Mouse (Mus musculus): ENCODE measurements at regions not wholly inside any gene's neighbourhood (a gene's known extent, or its start where the extent isn't known, plus 50 kb on each side); places are given as distances from the start of the nearest gene placed in this dataset.

DNA sequence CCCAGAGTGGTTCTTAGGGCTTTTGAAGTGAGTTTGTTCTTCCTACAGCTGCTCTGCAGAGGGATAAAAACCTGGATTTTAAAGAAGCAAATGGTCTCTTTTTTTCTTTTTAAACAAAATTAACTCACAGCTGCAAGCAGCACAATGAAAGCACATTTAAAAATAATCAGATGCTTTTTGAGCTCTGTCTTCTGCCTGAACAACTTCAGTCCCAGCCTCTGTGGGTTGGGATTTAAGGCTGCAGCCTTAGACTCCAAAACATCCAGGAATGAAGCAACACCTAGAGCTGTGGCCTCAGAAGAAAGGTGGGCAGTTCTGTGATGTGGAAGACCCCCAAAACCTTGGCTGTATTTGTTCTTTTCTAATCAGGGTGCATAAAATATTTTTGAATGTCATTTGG lies 446.7 kb upstream of the Pkn2 start:
- Histone ChIP-seq H3K27me3 (ENCODE audit: control insufficient read depth, insufficient read depth, low read length, poor library complexity, severe bottlenecking) (no peaks in the 10 kb centered on the region), H3K4me3 (ENCODE audit: low read depth, low read length) (no peak overlapping the region), H3K9ac (ENCODE audit: low read depth, poor library complexity, severe bottlenecking) (no peak overlapping the region), H3K9me3 (replicated peaks; ENCODE audit: control insufficient read depth, insufficient read depth, low read length, poor library complexity, severe bottlenecking) (no peaks in the 10 kb centered on the region), H3K27ac (ENCODE audit: insufficient read depth, low read length) (no peak overlapping the region), H3K36me3 (ENCODE audit: control insufficient read depth, insufficient read depth, low read length, poor library complexity, severe bottlenecking) (no peaks in the 10 kb centered on the region), H3K4me1 (ENCODE audit: control insufficient read depth, insufficient read depth, low read length) (no peaks in the 10 kb centered on the region)
- TF ChIP-seq POLR2A (IDR thresholded peaks at IDR 0.05; ENCODE audit: insufficient read depth, low read length) (no peak), CTCF (IDR thresholded peaks at IDR 0.05; ENCODE audit: low read depth, low read length) (no peak), EP300 (IDR thresholded peaks at IDR 0.05; ENCODE audit: insufficient read depth, low read depth, low read length) (no peak)

DNA sequence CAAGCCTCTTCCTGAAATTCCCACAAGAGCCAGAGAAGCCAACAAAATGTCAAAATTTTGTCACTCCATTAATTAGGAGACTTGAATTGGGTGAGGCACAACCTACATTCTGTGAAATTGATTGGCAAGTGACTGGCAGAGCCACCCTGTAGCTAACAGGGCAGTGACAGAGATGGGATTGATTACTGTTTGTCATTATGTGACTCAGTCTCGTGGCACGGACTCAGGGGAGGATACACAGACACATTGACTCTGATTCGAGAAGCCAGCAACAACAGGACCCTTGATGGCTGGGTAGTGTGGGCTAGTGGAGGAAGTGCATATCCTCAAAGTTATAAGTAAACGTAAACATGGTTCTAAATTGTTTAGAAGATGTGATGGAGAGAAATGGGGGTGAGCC lies 445.8 kb upstream of the Pkn2 start:
- Histone ChIP-seq H3K36me3 (ENCODE audit: control insufficient read depth, insufficient read depth, low read length, poor library complexity, severe bottlenecking) (no peaks in the 10 kb centered on the region), H3K4me1 (ENCODE audit: control insufficient read depth, insufficient read depth, low read length) (no peaks in the 10 kb centered on the region), H3K4me3 (ENCODE audit: low read depth, low read length) (no peak overlapping the region), H3K27me3 (ENCODE audit: control insufficient read depth, insufficient read depth, low read length, poor library complexity, severe bottlenecking) (no peaks in the 10 kb centered on the region), H3K9ac (ENCODE audit: low read depth, poor library complexity, severe bottlenecking) (no peak overlapping the region), H3K27ac (ENCODE audit: insufficient read depth, low read length) (no peak overlapping the region), H3K9me3 (replicated peaks; ENCODE audit: control insufficient read depth, insufficient read depth, low read length, poor library complexity, severe bottlenecking) (no peaks in the 10 kb centered on the region)
- TF ChIP-seq POLR2A (IDR thresholded peaks at IDR 0.05; ENCODE audit: insufficient read depth, low read length): no peak
- TF ChIP-seq CTCF (IDR thresholded peaks at IDR 0.05; ENCODE audit: low read depth, low read length): no peak
- no peak for TF ChIP-seq EP300 (IDR thresholded peaks at IDR 0.05; ENCODE audit: insufficient read depth, low read depth, low read length)

DNA sequence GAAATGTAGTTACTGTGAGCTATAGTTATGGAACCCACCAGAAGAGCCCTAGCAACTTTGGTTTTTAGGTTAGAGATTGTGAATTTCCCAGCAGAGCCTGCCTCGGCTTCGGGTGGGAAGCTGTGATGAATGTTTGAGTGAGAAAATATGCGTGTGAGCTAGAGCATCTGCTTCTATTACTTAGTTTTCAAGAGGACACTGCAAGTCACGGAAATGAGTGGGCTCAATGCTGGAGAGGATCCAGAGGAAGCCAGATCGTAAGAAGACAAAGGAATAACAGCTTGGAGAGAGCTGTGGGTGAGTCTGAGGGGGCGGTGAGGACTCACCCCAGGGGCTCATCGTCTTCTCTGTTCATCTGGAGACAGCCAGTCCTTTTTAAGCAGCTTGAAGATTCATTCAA lies 434.7 kb upstream of the Pkn2 start:
- TF ChIP-seq POLR2A (IDR thresholded peaks at IDR 0.05; ENCODE audit: insufficient read depth, low read length): no peak
- no peak for TF ChIP-seq CTCF (IDR thresholded peaks at IDR 0.05; ENCODE audit: low read depth, low read length)
- TF ChIP-seq EP300 (IDR thresholded peaks at IDR 0.05; ENCODE audit: insufficient read depth, low read depth, low read length): no peak

DNA sequence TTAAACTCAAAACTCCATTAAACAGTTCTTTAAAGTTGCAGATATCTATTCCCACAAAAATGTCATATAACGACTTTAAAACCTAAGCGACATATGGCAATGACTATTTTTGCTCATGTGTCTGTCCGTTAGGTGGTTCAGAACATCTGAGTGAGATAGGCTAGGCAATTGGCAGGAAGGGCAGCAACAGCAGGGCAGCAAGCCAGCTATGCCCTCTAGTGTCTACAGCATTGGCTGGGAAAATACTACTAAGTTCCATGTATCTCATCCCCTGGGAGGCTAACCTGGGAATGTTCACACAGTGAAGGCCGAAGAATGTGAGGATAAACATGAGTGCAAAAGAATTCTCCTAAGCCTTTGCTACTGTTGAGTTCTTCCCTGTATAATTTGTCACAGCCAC lies 410.0 kb upstream of the Pkn2 start:
- TF ChIP-seq CTCF (IDR thresholded peaks at IDR 0.05; ENCODE audit: low read depth, low read length): no peak

More for the DNA sequence above, 434.7 kb upstream of the Pkn2 start:
- Histone ChIP-seq H3K9ac (ENCODE audit: low read depth, poor library complexity, severe bottlenecking) (no peak overlapping the region), H3K4me1 (ENCODE audit: control insufficient read depth, insufficient read depth, low read length) (no peaks in the 10 kb centered on the region), H3K27me3 (ENCODE audit: control insufficient read depth, insufficient read depth, low read length, poor library complexity, severe bottlenecking) (no peaks in the 10 kb centered on the region), H3K27ac (ENCODE audit: insufficient read depth, low read length) (no peak overlapping the region), H3K36me3 (ENCODE audit: control insufficient read depth, insufficient read depth, low read length, poor library complexity, severe bottlenecking) (no peaks in the 10 kb centered on the region), H3K4me3 (ENCODE audit: low read depth, low read length) (no peak overlapping the region), H3K9me3 (replicated peaks; ENCODE audit: control insufficient read depth, insufficient read depth, low read length, poor library complexity, severe bottlenecking) (no peaks in the 10 kb centered on the region)

DNA sequence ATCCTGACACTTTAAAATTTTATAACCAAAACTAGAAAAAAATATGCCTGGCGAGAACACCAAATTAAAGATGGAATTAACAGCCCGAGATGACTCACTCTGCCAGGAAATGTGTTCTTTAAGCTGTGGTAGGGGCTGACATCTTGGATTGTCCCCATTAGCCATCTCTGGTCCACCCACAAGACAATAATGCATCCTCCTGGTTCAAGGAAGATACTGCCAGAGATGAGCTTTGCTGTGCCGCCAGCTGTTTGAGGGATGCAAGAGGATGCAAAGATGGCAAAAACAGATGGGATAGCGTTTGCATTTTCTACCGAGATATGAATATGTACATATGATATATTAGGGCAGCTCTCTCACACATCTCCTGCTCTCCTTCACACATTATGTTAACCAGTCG lies 382.3 kb upstream of the Pkn2 start:
- Histone ChIP-seq H3K36me3 (ENCODE audit: control insufficient read depth, insufficient read depth, low read length, poor library complexity, severe bottlenecking) (no peaks in the 10 kb centered on the region), H3K4me3 (ENCODE audit: low read depth, low read length) (no peak overlapping the region), H3K27ac (ENCODE audit: insufficient read depth, low read length) (no peak overlapping the region), H3K9me3 (replicated peaks; ENCODE audit: control insufficient read depth, insufficient read depth, low read length, poor library complexity, severe bottlenecking) (no peaks in the 10 kb centered on the region), H3K27me3 (ENCODE audit: control insufficient read depth, insufficient read depth, low read length, poor library complexity, severe bottlenecking) (no peaks in the 10 kb centered on the region), H3K9ac (ENCODE audit: low read depth, poor library complexity, severe bottlenecking) (no peak overlapping the region), H3K4me1 (ENCODE audit: control insufficient read depth, insufficient read depth, low read length) (no peaks in the 10 kb centered on the region)
- TF ChIP-seq EP300 (IDR thresholded peaks at IDR 0.05; ENCODE audit: insufficient read depth, low read depth, low read length) (no peak), POLR2A (IDR thresholded peaks at IDR 0.05; ENCODE audit: insufficient read depth, low read length) (no peak), CTCF (IDR thresholded peaks at IDR 0.05; ENCODE audit: low read depth, low read length) (no peak)

More for the DNA sequence above, 410.0 kb upstream of the Pkn2 start:
- no peaks in the 10 kb centered on the region for H3K36me3 ChIP-seq (ENCODE audit: control insufficient read depth, insufficient read depth, low read length, poor library complexity, severe bottlenecking)
- no peaks in the 10 kb centered on the region for H3K4me1 ChIP-seq (ENCODE audit: control insufficient read depth, insufficient read depth, low read length)
- no peaks in the 10 kb centered on the region for H3K9me3 ChIP-seq (replicated peaks; ENCODE audit: control insufficient read depth, insufficient read depth, low read length, poor library complexity, severe bottlenecking)
- no peak overlapping the region for H3K4me3 ChIP-seq (ENCODE audit: low read depth, low read length)
- H3K27me3 ChIP-seq (ENCODE audit: control insufficient read depth, insufficient read depth, low read length, poor library complexity, severe bottlenecking): no peaks in the 10 kb centered on the region
- no peak overlapping the region for H3K9ac ChIP-seq (ENCODE audit: low read depth, poor library complexity, severe bottlenecking)
- H3K27ac ChIP-seq (ENCODE audit: insufficient read depth, low read length): no peak overlapping the region

DNA sequence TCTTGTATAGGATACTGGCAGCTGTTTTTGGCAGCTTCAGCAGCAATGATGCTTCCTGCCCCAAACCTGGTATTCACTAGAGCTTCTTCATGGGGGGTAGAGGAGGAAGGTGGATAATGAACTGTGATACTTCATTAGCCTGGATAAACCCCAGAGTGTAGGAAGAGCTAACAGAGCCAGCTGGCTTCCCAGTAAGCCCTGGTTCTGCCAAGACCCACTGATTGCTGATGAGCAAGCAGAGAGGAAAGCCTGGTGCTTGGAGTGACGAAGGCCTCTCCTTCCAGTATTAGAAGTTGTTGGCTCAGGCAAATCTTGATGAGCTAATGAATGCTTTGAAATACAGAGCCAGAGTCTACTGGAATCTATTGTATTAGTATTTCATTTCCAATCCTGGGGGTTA lies 370.8 kb upstream of the Pkn2 start:
- H3K27ac ChIP-seq (ENCODE audit: insufficient read depth, low read length): no peak overlapping the region
- TF ChIP-seq EP300 (IDR thresholded peaks at IDR 0.05; ENCODE audit: insufficient read depth, low read depth, low read length) (no peak), POLR2A (IDR thresholded peaks at IDR 0.05; ENCODE audit: insufficient read depth, low read length) (no peak), CTCF (IDR thresholded peaks at IDR 0.05; ENCODE audit: low read depth, low read length) (no peak)
- H3K4me3 ChIP-seq (ENCODE audit: low read depth, low read length): no peak overlapping the region
- no peaks in the 10 kb centered on the region for H3K27me3 ChIP-seq (ENCODE audit: control insufficient read depth, insufficient read depth, low read length, poor library complexity, severe bottlenecking)
- no peak overlapping the region for H3K9ac ChIP-seq (ENCODE audit: low read depth, poor library complexity, severe bottlenecking)
- H3K4me1 ChIP-seq (ENCODE audit: control insufficient read depth, insufficient read depth, low read length): no peaks in the 10 kb centered on the region
- H3K9me3 ChIP-seq (replicated peaks; ENCODE audit: control insufficient read depth, insufficient read depth, low read length, poor library complexity, severe bottlenecking): no peaks in the 10 kb centered on the region
- no peaks in the 10 kb centered on the region for H3K36me3 ChIP-seq (ENCODE audit: control insufficient read depth, insufficient read depth, low read length, poor library complexity, severe bottlenecking)
